Mouse (Mus musculus): ENCODE results near the gene Olfr847. TPM values are rescaled to one million over a fixed set of nuclear protein-coding genes. Genes with fewer than 3 reads are reported as not detected.

Olfr847 gene
- not detected in 2 replicates for polyA plus RNA-seq (2012; rRNA removed)

DNA sequence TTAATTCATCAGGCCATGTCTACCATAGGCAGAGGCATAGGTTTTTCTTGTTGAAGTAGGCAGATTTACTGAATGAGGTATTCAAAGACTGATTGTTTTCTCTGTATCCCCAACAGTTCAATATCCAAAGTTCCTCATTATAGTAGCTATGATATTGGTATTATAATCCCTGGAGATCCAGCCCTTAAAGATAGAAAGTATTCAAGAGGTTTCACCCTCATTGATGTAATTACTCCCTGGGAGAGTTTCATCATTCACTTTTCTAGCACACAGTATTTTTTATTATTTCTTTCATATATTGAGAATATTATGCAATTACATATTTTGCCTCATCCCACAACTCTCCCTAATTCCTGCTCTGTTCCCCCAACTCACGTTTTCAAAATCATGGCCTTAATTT, at the start of gene Olfr847:
Olfr847 (minus strand) TSS at position 101 of the 400 bp plus-strand sequence.

DNA sequence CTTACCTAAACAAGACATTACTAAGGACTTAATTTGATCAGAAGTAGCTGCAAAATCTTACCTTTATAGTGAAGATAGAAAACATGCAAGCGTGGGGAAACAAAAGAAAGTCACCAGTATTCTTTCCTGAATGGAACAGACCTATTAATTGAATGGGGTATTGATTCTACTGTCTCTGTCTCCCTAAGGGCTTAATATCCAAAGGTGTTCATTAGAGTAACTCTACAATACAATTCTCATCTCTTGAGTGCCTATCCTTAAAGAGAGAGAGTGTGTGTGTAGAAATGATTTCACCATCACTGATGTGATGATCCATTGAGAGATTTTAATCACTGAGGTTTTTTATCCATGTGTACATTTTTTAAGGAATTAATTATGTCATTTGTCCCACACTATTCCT, 14.6 kb downstream of the Olfr847 start, which contains the start of gene Olfr846:
Olfr846 (minus strand) TSS at position 101 of the 400 bp plus-strand sequence.

DNA sequence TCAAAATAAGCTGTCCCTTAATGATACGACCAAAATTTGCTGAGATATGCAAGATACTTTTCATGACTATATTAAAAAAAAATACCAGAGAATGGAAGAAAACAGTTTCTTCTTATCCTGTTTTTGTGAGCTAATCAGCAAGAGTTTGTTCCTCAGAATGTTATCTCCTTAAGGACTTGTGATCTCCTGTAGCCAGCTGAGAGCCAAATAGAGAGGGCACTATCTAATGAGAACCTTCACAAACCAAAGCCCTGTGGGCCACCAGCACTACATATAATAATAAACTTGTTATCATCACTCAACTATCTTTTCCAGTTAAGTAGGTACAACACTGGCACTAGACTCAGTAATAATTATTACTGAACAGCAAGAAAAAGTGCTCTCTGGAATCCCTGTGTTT, 42.3 kb downstream of the Olfr847 start, which contains the start of gene Olfr845:
Olfr845 (plus strand) TSS at position 301 of the 400 bp plus-strand sequence.

Other genes with a start within 250 kb of the Olfr847 start
- gene Olfr837, start 242.4 kb downstream of the Olfr847 start, polyA plus RNA-seq (2012; rRNA removed), result not detected in 2 replicates
- gene Olfr839-ps1, start 201.4 kb downstream of the Olfr847 start, polyA plus RNA-seq (2012; rRNA removed), result not detected in 2 replicates
- gene Olfr843, start 126.7 kb downstream of the Olfr847 start, polyA plus RNA-seq (2012; rRNA removed), result not detected in 2 replicates
- not detected in 2 replicates for gene Olfr844, start 62.3 kb downstream of the Olfr847 start, polyA plus RNA-seq (2012; rRNA removed)
- gene Olfr845, start 42.2 kb downstream of the Olfr847 start, polyA plus RNA-seq (2012; rRNA removed), result not detected in 2 replicates
- not detected in 2 replicates for gene Olfr846, start 14.7 kb downstream of the Olfr847 start, polyA plus RNA-seq (2012; rRNA removed)
- gene Olfr849, start 61.6 kb upstream of the Olfr847 start, polyA plus RNA-seq (2012; rRNA removed), result not detected in 2 replicates
- not detected in 2 replicates for gene Olfr850, start 99.6 kb upstream of the Olfr847 start, polyA plus RNA-seq (2012; rRNA removed)
- gene Olfr851, start 114.6 kb upstream of the Olfr847 start, polyA plus RNA-seq (2012; rRNA removed), result not detected in 2 replicates
- gene Olfr853, start 162.4 kb upstream of the Olfr847 start, polyA plus RNA-seq (2012; rRNA removed), result not detected in 2 replicates
- not detected in 2 replicates for gene Olfr854, start 188.7 kb upstream of the Olfr847 start, polyA plus RNA-seq (2012; rRNA removed)
- not detected in 2 replicates for gene Olfr855, start 203.9 kb upstream of the Olfr847 start, polyA plus RNA-seq (2012; rRNA removed)
- 4.2 and 4.3 TPM in 2 replicates for gene Zfp317, start 243.4 kb upstream of the Olfr847 start, polyA plus RNA-seq (2012; rRNA removed)